Mouse (Mus musculus) stomach, postnatal 0 days (tissue): Measurements from ENCODE around the gene Tktl2. TPM values are rescaled to one million over a fixed set of nuclear protein-coding genes. Genes with fewer than 3 reads are reported as not detected.

Experiments used
- ATAC-seq: fragments of 200-750 bp; cut with Nextera tagmentation; 2 replicates; pipeline ENCODE4 v1.8.0; 2017; ENCODE audit not compliant: low FRiP score, low TSS enrichment
- DNase-seq: peaks from one replicate; pipeline ENCODE4 v3.0.0-alpha.2; 2016; ENCODE audit warnings: low spot score
- H3K27ac ChIP-seq: fragments of 300-500 bp; sonication (generic); replicated peaks from 2 replicates; pipeline ENCODE4 v1.5.1; 2014; ENCODE audit warnings: mild to moderate bottlenecking, control low read depth
- H3K27me3 ChIP-seq: fragments of 300-500 bp; sonication (generic); 2 replicates; pipeline ENCODE4 v1.6.1; 2014; ENCODE audit warnings: low read length; ENCODE audit not compliant: control insufficient read depth, insufficient read depth
- H3K36me3 ChIP-seq: fragments of 300-500 bp; sonication (generic); 2 replicates; pipeline ENCODE4 v1.6.1; 2014; ENCODE audit warnings: low read length, mixed read lengths; ENCODE audit not compliant: control insufficient read depth, insufficient read depth
- H3K4me1 ChIP-seq: fragments of 300-500 bp; sonication (generic); replicated peaks from 2 replicates; pipeline ENCODE4 v1.6.1; 2014; ENCODE audit warnings: antibody characterized with exemption; ENCODE audit not compliant: control insufficient read depth, insufficient read depth
- H3K4me2 ChIP-seq: fragments of 300-500 bp; sonication (generic); replicated peaks from 2 replicates; pipeline ENCODE4 v1.6.1; 2014; ENCODE audit warnings: low read depth, mild to moderate bottlenecking, control low read depth, moderate library complexity
- H3K4me3 ChIP-seq: fragments of 300-500 bp; sonication (generic); 2 replicates; pipeline ENCODE4 v1.5.1; 2014; ENCODE audit warnings: low read depth, low read length, control low read depth
- H3K9ac ChIP-seq: fragments of 300-500 bp; sonication (generic); 2 replicates; pipeline ENCODE4 v1.6.1; 2014; ENCODE audit warnings: mild to moderate bottlenecking, low read length, control low read depth, mixed read lengths
- H3K9me3 ChIP-seq: fragments of 300-500 bp; sonication (generic); 2 replicates; pipeline ENCODE4 v1.6.1; 2016; ENCODE audit warnings: low read length; ENCODE audit not compliant: control insufficient read depth
- CTCF ChIP-seq: IDR thresholded peaks from 2 replicates; pipeline ENCODE4 v1.5.1; 2016; ENCODE audit warnings: antibody characterized with exemption, low read depth, mild to moderate bottlenecking, moderate library complexity
- EP300 ChIP-seq: optimal IDR thresholded peaks from 2 replicates; pipeline ENCODE3; 2016; ENCODE audit warnings: antibody characterized with exemption
- WGBS: fragments of 180-500 bp; shearing (Covaris S2); extraction: QIAGEN DNeasy Blood & Tissue Kit; methylation state at CpG from one replicate; pipeline ENCODE4 v1.1.7; 2014; 5-methylcytosine and 5-hydroxymethylcytosine counted together
- polyA plus RNA-seq: library from polyadenylated mRNA; unstranded; fragments of >200 nt; fragmentation: Nextera tagmentation; extraction: Ambion mirVana; gene quantifications from 2 replicates; pipeline ENCODE4 v1.2.1, GENCODE M21; 2015

The Tktl2 gene
- polyA plus RNA-seq, 1 experiment from 2014 or later = not detected

- Histone ChIP-seq H3K4me2 (no peak overlapping the region), H3K27ac (no peak overlapping the region), H3K27me3 (no peaks in the 10 kb centered on the region), H3K4me3 (no peak overlapping the region), H3K9me3 (no peaks in the 10 kb centered on the region), H3K9ac (no peak overlapping the region), H3K36me3 (no peaks in the 10 kb centered on the region), H3K4me1 (no peaks in the 10 kb centered on the region)
- 55% methylated on average over 2 of the region's 2 CpGs for WGBS
- DNase-seq (no peak), ATAC-seq (no peak)
- no peak for TF ChIP-seq CTCF
- TF ChIP-seq EP300 = no peak
Measured at GRCm38 (mm10) chr8:66494496-66494895, 17.1 kb upstream of the Tktl2 start.

GRCm38 (mm10) chr8:66495726-66496125, 15.8 kb upstream of the Tktl2 start:
- Histone ChIP-seq H3K27ac (no peak overlapping the region), H3K4me2 (no peak overlapping the region), H3K36me3 (no peaks in the 10 kb centered on the region), H3K27me3 (no peaks in the 10 kb centered on the region), H3K9ac (no peak overlapping the region), H3K4me1 (no peaks in the 10 kb centered on the region), H3K4me3 (no peak overlapping the region), H3K9me3 (no peaks in the 10 kb centered on the region)
- TF ChIP-seq EP300 = no peak
- peak; percentile 85 for TF ChIP-seq CTCF
- ATAC-seq (peak; percentile 80), DNase-seq (peak; percentile 79)
- WGBS = 6% methylated on average over 8 of the region's 8 CpGs

GRCm38 (mm10) chr8:66496998-66497577, 14.5 kb upstream of the Tktl2 start:
- TF ChIP-seq EP300 (no peak), CTCF (peak; percentile 87)
- Histone ChIP-seq H3K4me2 (no peak overlapping the region), H3K27me3 (no peaks in the 10 kb centered on the region), H3K4me3 (no peak overlapping the region), H3K9ac (no peak overlapping the region), H3K9me3 (no peaks in the 10 kb centered on the region), H3K36me3 (no peaks in the 10 kb centered on the region), H3K27ac (no peak overlapping the region), H3K4me1 (no peaks in the 10 kb centered on the region)
- DNase-seq = no peak
- no peak for ATAC-seq
- WGBS = 33% methylated on average over 4 of the region's 4 CpGs

DNA sequence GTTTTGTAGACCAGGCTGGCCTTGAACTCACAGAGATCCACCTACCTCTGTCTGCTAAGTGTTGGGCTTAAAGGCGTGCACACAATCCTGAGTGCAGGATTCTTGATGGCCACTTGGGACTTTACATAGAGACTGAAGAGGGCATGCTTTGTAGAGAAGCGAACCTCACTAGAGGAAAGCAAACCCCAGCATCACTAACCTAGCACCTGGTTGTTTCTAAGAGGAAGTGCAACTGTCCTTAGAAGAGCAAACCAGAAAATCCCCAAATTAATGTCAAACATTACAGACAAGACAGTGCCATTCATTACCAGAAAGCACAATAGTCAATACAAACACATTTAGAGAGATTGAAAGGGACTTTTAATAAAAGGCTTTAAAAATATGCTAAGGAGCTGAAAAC, 8.2 kb upstream of the Tktl2 start:
- TF ChIP-seq CTCF = no peak
- no peak for TF ChIP-seq EP300
- H3K4me1 ChIP-seq = no peaks in the 10 kb centered on the region
- no peak overlapping the region for H3K9ac ChIP-seq
- no peaks in the 10 kb centered on the region for H3K9me3 ChIP-seq
- no peak overlapping the region for H3K4me3 ChIP-seq
- no peaks in the 10 kb centered on the region for H3K36me3 ChIP-seq
- no peaks in the 10 kb centered on the region for H3K27me3 ChIP-seq
- DNase-seq (no peak), ATAC-seq (no peak)
- H3K27ac ChIP-seq = no peak overlapping the region
- WGBS = 71% methylated on average over 2 of the region's 2 CpGs
- no peak overlapping the region for H3K4me2 ChIP-seq

GRCm38 (mm10) chr8:66519149-66519548, 7.6 kb downstream of the Tktl2 start:
- no peaks in the 10 kb centered on the region for H3K27me3 ChIP-seq
- TF ChIP-seq EP300 (no peak), CTCF (no peak)
- no peak overlapping the region for H3K27ac ChIP-seq
- H3K9ac ChIP-seq = no peak overlapping the region
- H3K4me1 ChIP-seq = no peaks in the 10 kb centered on the region
- 79% methylated on average over 2 of the region's 2 CpGs for WGBS
- no peaks in the 10 kb centered on the region for H3K36me3 ChIP-seq
- no peak overlapping the region for H3K4me3 ChIP-seq
- DNase-seq (no peak), ATAC-seq (no peak)
- H3K9me3 ChIP-seq = no peaks in the 10 kb centered on the region
- H3K4me2 ChIP-seq = no peak overlapping the region

GRCm38 (mm10) chr8:66520576-66520975, 9.0 kb downstream of the Tktl2 start:
- Histone ChIP-seq H3K4me3 (no peak overlapping the region), H3K27ac (no peak overlapping the region), H3K36me3 (no peaks in the 10 kb centered on the region), H3K9ac (no peak overlapping the region), H3K4me1 (no peaks in the 10 kb centered on the region), H3K9me3 (no peaks in the 10 kb centered on the region), H3K27me3 (no peaks in the 10 kb centered on the region), H3K4me2 (no peak overlapping the region)
- DNase-seq (no peak), ATAC-seq (no peak)
- no peak for TF ChIP-seq CTCF
- TF ChIP-seq EP300 = no peak
